Mouse (Mus musculus): ENCODE measurements around the gene Fkbp10.

DNA sequence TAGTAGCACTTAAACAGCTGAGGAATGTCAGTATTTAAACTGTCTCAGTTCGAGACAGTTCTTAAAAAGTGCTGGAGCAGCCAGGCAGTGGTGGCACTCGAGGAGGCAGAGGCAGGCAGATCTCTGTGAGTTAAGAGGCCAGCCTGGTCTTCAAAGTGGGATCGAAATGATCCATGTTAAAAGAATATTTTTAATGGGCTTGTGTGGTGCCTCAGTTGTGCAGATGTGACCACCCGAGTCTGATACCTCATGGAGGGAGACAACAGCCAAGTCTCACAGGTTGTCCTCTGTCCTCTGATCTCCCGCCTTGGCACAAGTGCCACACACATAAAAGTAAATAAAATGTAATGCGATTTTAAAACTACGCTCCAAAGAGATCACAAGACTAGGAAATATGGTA lies 17.0 kb upstream of the Fkbp10 start:
- TF ChIP-seq POLR2A (IDR thresholded peaks at IDR 0.05; ENCODE audit: low read depth, low read length) (no peak), CTCF (IDR thresholded peaks at IDR 0.05; ENCODE audit: extremely low read depth, insufficient read length, insufficient replicate concordance, low read depth, low read length) (no peak)
